Mouse (Mus musculus) heart, embryonic 15.5 days (tissue): ENCODE results near the gene Tekt3. TPM values are rescaled to one million over a fixed set of nuclear protein-coding genes. Genes with fewer than 3 reads are reported as not detected.

Source experiments
- ATAC-seq: fragments of 200-750 bp; cut with Nextera tagmentation; replicated peaks from 2 replicates; pipeline ENCODE4 v1.8.0; 2017; ENCODE audit warnings: low read depth, moderate TSS enrichment; ENCODE audit not compliant: insufficient number of reproducible peaks, insufficient read depth, low FRiP score
- H3K27ac ChIP-seq: fragments of 300-500 bp; sonication (generic); 2 replicates; pipeline ENCODE4 v1.5.1; 2015; ENCODE audit warnings: mild to moderate bottlenecking, inconsistent platforms
- H3K27me3 ChIP-seq: fragments of 300-500 bp; sonication (generic); 2 replicates; pipeline ENCODE4 v1.6.1; 2015; ENCODE audit warnings: inconsistent platforms
- H3K36me3 ChIP-seq: fragments of 300-500 bp; sonication (generic); 2 replicates; pipeline ENCODE4 v1.6.1; 2015; ENCODE audit warnings: mild to moderate bottlenecking, inconsistent platforms
- H3K4me1 ChIP-seq: fragments of 300-500 bp; sonication (generic); replicated peaks from 2 replicates; pipeline ENCODE4 v1.6.1; 2015; ENCODE audit warnings: inconsistent platforms
- H3K4me2 ChIP-seq: fragments of 300-500 bp; sonication (generic); 2 replicates; pipeline ENCODE4 v1.6.1; 2015; ENCODE audit warnings: inconsistent platforms, mild to moderate bottlenecking, moderate library complexity
- H3K4me3 ChIP-seq: fragments of 300-500 bp; sonication (generic); 2 replicates; pipeline ENCODE4 v1.5.1; 2015; ENCODE audit warnings: mild to moderate bottlenecking, inconsistent platforms
- H3K9ac ChIP-seq: fragments of 300-500 bp; sonication (generic); 2 replicates; pipeline ENCODE4 v1.6.1; 2015; ENCODE audit warnings: mild to moderate bottlenecking, inconsistent platforms
- H3K9me3 ChIP-seq: fragments of 300-500 bp; sonication (generic); replicated peaks from 2 replicates; pipeline ENCODE4 v1.6.1; 2016; ENCODE audit warnings: inconsistent platforms
- WGBS: fragments of 180-500 bp; shearing (Covaris S2); methylation state at CpG from one replicate; pipeline ENCODE4 v1.1.7; 2015; ENCODE audit warnings: mixed read lengths; 5-methylcytosine and 5-hydroxymethylcytosine counted together
- polyA plus RNA-seq: library from polyadenylated mRNA; unstranded; fragments of >200 nt; fragmentation: Nextera tagmentation; extraction: Ambion mirVana; gene quantifications from 2 replicates; pipeline ENCODE4 v1.2.1, GENCODE M21; 2015

The Tekt3 gene
- polyA plus RNA-seq, 1 experiment from 2014 or later = not detected

DNA sequence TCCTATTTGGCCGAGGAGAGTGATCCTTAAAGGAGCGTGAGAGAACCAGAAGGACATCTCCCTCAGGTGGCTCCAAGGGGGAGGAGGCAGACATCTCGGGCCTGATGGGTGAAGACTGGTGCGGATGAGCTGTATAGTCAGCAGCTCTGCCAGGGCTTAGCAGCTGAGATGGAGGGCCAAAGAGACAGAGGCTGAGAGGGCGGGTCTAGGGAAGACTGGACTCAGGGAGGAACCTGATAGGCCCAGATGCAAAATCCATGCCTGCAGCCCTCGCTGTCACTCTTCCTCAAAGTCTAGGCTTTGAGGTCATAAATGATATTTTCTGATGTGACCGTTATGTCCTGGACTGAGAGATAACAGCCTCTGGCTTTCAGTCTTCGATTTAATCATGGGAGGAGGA lies 65.5 kb downstream of the Tekt3 start:
- Histone ChIP-seq H3K27me3 (no peaks in the 10 kb centered on the region), H3K9me3 (no peaks in the 10 kb centered on the region), H3K4me3 (no peak overlapping the region), H3K4me2 (no peak overlapping the region), H3K36me3 (no peaks in the 10 kb centered on the region), H3K4me1 (peaks cover 36% of the 10 kb centered on the region), H3K27ac (no peak overlapping the region), H3K9ac (no peak overlapping the region)
- no peak for ATAC-seq
- WGBS = 75% methylated on average over 8 of the region's 8 CpGs

DNA sequence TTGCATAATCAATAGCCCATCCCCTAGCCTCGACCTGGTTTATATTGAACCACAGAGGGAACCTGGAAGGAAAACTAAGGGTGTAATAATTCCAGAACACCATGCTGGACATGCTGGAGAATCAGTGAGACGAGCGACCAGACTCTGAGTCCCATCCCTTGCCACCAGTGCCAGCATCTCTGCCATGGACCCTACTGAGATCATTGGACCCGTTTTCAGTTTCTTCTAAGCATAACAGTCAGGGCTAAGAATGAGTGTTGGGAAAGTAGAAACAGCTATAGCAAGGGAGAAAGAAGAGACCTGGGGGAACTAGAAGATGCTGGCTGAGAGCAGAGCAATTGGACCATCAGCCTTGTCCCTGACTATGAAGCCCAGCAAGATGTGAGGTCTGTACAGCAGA lies 66.1 kb downstream of the Tekt3 start:
- H3K9ac ChIP-seq = no peak overlapping the region
- 81% methylated on average over 4 of the region's 4 CpGs for WGBS
- H3K27me3 ChIP-seq = no peaks in the 10 kb centered on the region
- no peak overlapping the region for H3K27ac ChIP-seq
- no peak overlapping the region for H3K4me3 ChIP-seq
- H3K4me2 ChIP-seq = no peak overlapping the region
- peaks cover 38% of the 10 kb centered on the region for H3K4me1 ChIP-seq
- H3K9me3 ChIP-seq = no peaks in the 10 kb centered on the region
- H3K36me3 ChIP-seq = no peaks in the 10 kb centered on the region
- no peak for ATAC-seq

DNA sequence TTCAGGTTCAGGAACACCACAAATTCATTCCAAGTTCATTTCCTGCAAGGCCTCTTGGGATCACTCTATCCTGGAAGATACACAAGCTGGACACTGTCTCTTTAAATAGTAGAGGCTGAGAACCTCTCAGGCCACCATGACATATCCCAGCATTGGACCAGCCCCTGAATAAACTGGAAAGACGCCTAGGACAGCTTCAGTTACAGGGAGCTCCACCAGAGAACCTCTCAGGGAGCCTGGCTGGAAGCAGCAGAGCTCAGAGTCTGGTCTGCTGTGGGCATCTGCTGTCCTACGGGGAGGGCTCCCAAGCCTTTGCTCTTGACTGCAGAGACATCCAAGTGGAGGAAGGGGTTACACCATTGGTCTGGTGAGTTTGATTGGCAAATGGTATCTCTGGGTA lies 67.3 kb downstream of the Tekt3 start, which contains the start of gene Pmp22:
Gene Pmp22, plus strand, starts transcription at position 199 of the 400 bp plus-strand sequence.
- H3K4me1 ChIP-seq = peaks cover 45% of the 10 kb centered on the region
- WGBS = 47% methylated on average over 2 of the region's 2 CpGs
- no peaks in the 10 kb centered on the region for H3K9me3 ChIP-seq
- H3K9ac ChIP-seq = no peak within 1 kb of the TSS
- H3K27ac ChIP-seq = peak within 1 kb of the TSS; percentile 47
- peak within 1 kb of the TSS; percentile 83 for H3K4me2 ChIP-seq
- H3K4me3 ChIP-seq = peak within 1 kb of the TSS; percentile 24
- no peaks in the 10 kb centered on the region for H3K36me3 ChIP-seq
- H3K27me3 ChIP-seq = peaks cover 2% of the 10 kb centered on the region; the same call in 1 of the 2 replicates
- no peak for ATAC-seq

DNA sequence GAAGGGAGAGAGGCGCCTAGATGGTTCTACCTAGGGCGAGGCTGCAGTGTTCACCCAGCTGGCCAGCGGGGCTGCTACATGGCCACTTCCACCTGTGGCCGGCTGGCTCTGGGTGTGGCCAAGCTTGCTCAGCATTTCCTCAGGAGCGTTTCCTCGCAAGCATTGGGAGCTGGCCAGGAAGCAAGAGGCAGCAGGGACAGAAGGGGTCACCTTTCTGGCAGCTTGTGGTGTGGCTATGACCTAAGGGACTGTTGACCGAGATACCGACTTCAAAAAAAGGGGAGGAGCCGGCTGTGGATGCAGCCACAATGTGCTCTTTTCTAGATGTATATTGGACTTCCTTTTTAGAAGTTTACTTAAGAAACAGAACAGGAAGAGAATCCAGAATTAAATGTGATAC lies 67.9 kb downstream of the Tekt3 start:
- Histone ChIP-seq H3K4me1 (peaks cover 51% of the 10 kb centered on the region), H3K9ac (no peak overlapping the region), H3K27me3 (peaks cover 3% of the 10 kb centered on the region; the same call in 1 of the 2 replicates), H3K4me3 (peak overlapping the region; percentile 24), H3K27ac (peak overlapping the region; percentile 47), H3K9me3 (no peaks in the 10 kb centered on the region), H3K36me3 (peaks cover 3% of the 10 kb centered on the region; the same call in 1 of the 2 replicates), H3K4me2 (peak overlapping the region; percentile 83)
- WGBS = 26% methylated on average over 9 of the region's 9 CpGs
- no peak for ATAC-seq

DNA sequence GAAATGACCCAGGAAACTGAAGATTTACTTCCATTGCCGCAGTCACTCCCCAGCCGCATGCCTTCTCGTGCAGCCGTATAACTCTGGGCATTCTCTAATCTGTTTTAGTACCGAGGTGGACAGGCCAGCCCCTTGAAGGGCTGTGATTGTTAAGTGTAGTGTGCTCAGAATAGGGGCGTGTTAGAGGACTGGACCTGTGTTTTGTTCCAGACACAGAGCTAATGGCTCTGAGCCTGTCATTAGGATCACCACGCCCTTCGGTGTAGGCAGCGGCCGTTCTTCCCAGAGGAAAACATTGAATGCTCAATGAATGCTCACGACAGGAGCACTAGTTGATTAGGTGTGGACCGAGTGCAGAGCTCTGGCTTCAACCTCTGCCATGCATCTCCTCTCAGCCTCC lies 68.4 kb downstream of the Tekt3 start:
- no peak for ATAC-seq
- Histone ChIP-seq H3K4me1 (peaks cover 55% of the 10 kb centered on the region), H3K9ac (no peak overlapping the region), H3K27me3 (peaks cover 3% of the 10 kb centered on the region; the same call in 1 of the 2 replicates), H3K27ac (peak overlapping the region; percentile 47), H3K4me2 (peak overlapping the region; percentile 83), H3K36me3 (peaks cover 7% of the 10 kb centered on the region; the same call in 1 of the 2 replicates), H3K9me3 (no peaks in the 10 kb centered on the region), H3K4me3 (peak overlapping the region; percentile 24)
- WGBS = 18% methylated on average over 12 of the region's 12 CpGs

DNA sequence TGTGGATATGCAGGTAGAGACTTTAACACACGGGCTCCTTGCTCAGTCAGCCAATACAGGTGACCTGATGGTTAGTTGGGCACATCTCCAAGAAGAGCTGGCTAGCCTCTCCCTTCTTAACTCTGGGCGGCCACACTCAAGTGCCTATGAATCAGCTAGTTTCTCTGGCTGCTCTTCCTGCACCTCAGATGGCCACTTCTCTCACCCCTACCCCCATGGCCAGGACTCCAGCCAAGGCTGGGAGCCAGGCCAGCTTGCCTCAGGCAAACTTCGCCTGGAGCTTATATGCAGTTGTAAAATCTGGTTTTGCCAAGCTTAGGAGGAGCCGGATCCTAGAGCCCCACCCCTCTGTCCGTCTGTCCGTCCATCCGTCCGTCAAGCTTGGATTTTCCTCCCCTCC lies 69.0 kb downstream of the Tekt3 start:
- H3K9ac ChIP-seq = peak overlapping the region; percentile 82; the same call in 1 of the 2 replicates
- H3K4me2 ChIP-seq = peak overlapping the region; percentile 83
- 28% methylated on average over 8 of the region's 8 CpGs for WGBS
- peak overlapping the region; percentile 92 for H3K27ac ChIP-seq
- peaks cover 10% of the 10 kb centered on the region; the same call in 1 of the 2 replicates for H3K36me3 ChIP-seq
- H3K4me3 ChIP-seq = peak overlapping the region; percentile 60
- H3K27me3 ChIP-seq = peaks cover 3% of the 10 kb centered on the region; the same call in 1 of the 2 replicates
- H3K9me3 ChIP-seq = no peaks in the 10 kb centered on the region
- no peak for ATAC-seq
- H3K4me1 ChIP-seq = peaks cover 62% of the 10 kb centered on the region

DNA sequence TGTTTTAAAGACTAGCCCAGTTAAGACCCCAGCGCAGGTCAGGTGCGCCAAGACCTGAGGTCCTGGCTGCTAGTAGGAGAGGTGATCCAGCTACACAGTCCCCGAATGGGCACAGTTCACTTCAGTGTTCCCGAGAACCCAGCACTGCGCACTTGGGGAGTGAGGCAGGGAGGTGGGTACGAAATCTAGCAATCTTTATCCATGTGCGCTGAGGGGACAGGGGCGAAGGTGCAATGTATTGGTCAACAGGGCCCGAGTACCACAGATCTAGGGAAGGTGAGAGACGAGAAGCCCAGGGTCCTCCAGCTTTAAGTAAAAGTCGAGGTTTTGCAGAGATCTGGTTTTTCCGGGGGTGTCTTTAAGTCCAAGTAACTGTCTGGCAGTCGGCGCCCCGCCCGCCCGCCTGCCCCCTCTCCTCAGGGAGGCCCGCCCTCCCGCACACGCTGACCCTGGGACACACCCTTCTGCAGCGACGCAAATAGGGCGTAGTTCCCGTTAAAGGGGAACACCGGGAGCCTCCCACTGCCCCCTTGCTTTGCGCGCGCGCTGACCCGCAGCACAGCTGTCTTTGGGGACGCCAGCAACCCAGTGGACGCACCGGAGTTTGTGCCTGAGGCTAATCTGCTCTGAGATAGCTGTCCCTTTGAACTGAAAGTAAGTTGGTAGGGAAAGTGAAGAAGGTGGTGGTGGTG lies 69.7 kb downstream of the Tekt3 start:
- H3K9me3 ChIP-seq = no peaks in the 10 kb centered on the region
- 5% methylated on average over 33 of the region's 33 CpGs for WGBS
- peaks cover 3% of the 10 kb centered on the region; the same call in 1 of the 2 replicates for H3K27me3 ChIP-seq
- peak overlapping the region; percentile 92 for H3K27ac ChIP-seq
- peaks cover 61% of the 10 kb centered on the region for H3K4me1 ChIP-seq
- ATAC-seq = peak; percentile 68
- H3K36me3 ChIP-seq = peaks cover 10% of the 10 kb centered on the region; the same call in 1 of the 2 replicates
- H3K4me3 ChIP-seq = peak overlapping the region; percentile 60
- H3K4me2 ChIP-seq = peak overlapping the region; percentile 83
- H3K9ac ChIP-seq = peak overlapping the region; percentile 82

DNA sequence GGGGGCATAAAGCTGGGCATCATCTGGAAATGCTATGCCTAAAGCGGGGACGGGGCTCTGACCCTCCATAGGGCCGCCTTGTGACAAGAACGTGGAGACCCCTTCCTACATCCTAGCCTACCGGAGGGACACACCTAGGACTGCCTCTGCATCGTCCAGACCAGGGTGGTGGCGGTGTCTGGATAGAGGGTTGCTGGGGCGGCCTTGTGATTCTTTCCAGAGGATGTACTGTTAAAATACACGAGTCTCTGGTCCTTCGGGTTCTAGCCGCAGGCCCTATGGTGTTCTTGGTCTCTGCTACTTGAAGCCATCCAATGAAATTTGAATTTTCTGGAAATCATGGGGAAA lies 70.2 kb downstream of the Tekt3 start:
- Histone ChIP-seq H3K4me3 (peak overlapping the region; percentile 60), H3K4me2 (peak overlapping the region; percentile 83), H3K9me3 (no peaks in the 10 kb centered on the region), H3K9ac (peak overlapping the region; percentile 82), H3K36me3 (peaks cover 10% of the 10 kb centered on the region; the same call in 1 of the 2 replicates), H3K27ac (peak overlapping the region; percentile 92), H3K4me1 (peaks cover 62% of the 10 kb centered on the region), H3K27me3 (peaks cover 3% of the 10 kb centered on the region; the same call in 1 of the 2 replicates)
- 2% methylated on average over 11 of the region's 11 CpGs for WGBS
- no peak for ATAC-seq

DNA sequence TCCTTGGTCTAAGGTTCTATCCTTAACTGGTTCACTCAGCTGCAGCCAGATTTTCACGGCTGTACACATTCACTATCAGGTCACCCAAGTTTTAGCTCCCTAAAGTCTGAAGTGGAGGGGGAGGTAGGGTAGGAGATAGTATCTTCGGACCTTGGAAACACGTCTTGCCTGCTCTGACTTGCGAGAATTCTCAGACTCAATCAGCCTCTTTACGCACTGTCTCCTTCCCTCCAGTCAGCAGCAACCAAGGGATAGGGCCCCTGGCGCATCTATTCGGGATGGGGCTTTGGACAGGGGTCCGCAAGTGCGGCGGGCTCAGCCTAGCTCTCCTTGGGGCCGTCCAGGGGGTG lies 70.7 kb downstream of the Tekt3 start:
- H3K27me3 ChIP-seq = peaks cover 3% of the 10 kb centered on the region; the same call in 1 of the 2 replicates
- 1% methylated on average over 11 of the region's 11 CpGs for WGBS
- H3K27ac ChIP-seq = peak overlapping the region; percentile 92
- H3K9ac ChIP-seq = peak overlapping the region; percentile 82
- H3K4me2 ChIP-seq = peak overlapping the region; percentile 83
- ATAC-seq = 0 out of 2 replicates have a peak, but pooled peaks have one; percentile 1
- H3K4me3 ChIP-seq = peak overlapping the region; percentile 60
- H3K9me3 ChIP-seq = no peaks in the 10 kb centered on the region
- H3K36me3 ChIP-seq = peaks cover 13% of the 10 kb centered on the region
- peaks cover 62% of the 10 kb centered on the region for H3K4me1 ChIP-seq

DNA sequence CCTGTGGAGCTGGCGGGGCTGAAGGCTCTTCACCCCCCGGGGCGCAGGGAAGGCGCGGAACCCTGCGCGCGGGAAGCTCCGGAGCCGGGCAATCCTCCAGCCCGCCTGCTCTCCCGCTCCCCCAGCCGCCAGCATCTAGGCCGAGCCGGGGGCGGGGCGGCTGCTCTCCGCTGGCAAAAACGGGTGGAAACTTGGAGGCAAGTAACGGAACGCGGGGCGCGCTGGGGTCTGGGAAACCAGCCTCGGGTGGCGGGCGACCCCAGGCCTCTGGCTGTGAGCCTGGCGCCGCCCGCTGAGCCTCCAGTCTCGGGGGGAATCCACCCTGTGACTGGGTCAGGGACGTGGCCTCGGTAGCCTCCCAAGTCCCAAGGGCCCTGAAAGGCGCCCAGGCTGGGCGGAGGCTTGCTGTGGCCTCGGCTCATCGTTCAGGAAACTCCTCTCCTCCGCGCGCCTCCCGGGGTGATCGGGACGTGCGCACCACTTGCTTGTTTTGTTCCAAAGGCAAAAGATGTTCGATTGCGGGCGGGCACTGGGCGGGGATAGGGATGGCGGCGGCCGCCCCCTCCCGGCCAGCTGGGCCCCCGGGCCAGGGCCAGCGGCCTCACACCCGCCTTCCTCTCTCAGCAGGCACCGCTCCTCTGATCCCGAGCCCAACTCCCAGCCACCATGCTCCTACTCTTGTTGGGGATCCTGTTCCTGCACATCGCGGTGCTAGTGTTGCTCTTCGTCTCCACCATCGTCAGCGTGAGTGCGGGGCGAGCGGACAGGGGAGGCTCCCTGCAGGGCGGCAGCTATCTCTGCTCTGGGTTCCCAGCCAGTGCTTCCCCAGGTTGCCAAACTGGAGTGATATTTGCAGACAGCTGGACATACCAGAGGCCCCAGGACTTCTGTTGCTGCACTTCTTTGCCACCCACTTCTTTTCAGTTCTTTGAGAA lies 71.3 kb downstream of the Tekt3 start:
- peaks cover 14% of the 10 kb centered on the region for H3K36me3 ChIP-seq
- peak overlapping the region; percentile 92 for H3K27ac ChIP-seq
- H3K4me1 ChIP-seq = peaks cover 62% of the 10 kb centered on the region
- WGBS = under 1% methylated on average over 65 of the region's 66 CpGs
- H3K4me3 ChIP-seq = peak overlapping the region; percentile 60
- peak; percentile 60 for ATAC-seq
- H3K9me3 ChIP-seq = no peaks in the 10 kb centered on the region
- peaks cover 3% of the 10 kb centered on the region; the same call in 1 of the 2 replicates for H3K27me3 ChIP-seq
- H3K4me2 ChIP-seq = peak overlapping the region; percentile 83
- H3K9ac ChIP-seq = peak overlapping the region; percentile 82

DNA sequence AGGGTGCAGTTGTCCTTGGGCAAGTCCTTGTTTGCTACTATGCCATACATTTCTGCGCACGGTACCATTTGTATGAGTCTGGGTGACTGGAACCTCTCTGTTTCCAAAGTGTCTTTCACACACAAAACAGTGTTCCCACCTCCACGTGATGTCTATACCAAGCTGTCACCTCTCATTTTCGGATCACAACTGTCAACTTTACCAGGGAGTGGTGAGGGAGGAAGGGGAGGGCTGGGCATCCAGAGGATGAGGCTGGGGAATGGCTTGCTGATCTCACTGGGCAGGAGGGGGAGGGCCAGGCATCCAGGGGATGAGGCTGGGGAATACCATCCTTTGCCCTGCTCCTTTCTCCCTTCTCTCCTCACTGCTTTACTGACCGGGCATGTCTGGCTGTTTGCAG lies 72.6 kb downstream of the Tekt3 start:
- H3K4me2 ChIP-seq = peak overlapping the region; percentile 83; the same call in 1 of the 2 replicates
- ATAC-seq = no peak
- H3K27ac ChIP-seq = no peak overlapping the region
- H3K9me3 ChIP-seq = no peaks in the 10 kb centered on the region
- H3K36me3 ChIP-seq = peaks cover 17% of the 10 kb centered on the region
- peaks cover 3% of the 10 kb centered on the region; the same call in 1 of the 2 replicates for H3K27me3 ChIP-seq
- no peak overlapping the region for H3K9ac ChIP-seq
- H3K4me1 ChIP-seq = peaks cover 57% of the 10 kb centered on the region
- WGBS = 76% methylated on average over 5 of the region's 5 CpGs
- peak overlapping the region; percentile 60; the same call in 1 of the 2 replicates for H3K4me3 ChIP-seq
